Mouse (Mus musculus): ENCODE measurements at regions not wholly inside any gene's neighbourhood (a gene's known extent, or its start where the extent isn't known, plus 50 kb on each side); places are given as distances from the start of the nearest gene placed in this dataset.

GRCm38 (mm10) chr9:61756224-61756800, 158.0 kb downstream of the Rplp1 start:
- no peak for DNase-seq

GRCm38 (mm10) chr9:61755311-61755710, 159.0 kb downstream of the Rplp1 start:
- no peak for DNase-seq

DNA sequence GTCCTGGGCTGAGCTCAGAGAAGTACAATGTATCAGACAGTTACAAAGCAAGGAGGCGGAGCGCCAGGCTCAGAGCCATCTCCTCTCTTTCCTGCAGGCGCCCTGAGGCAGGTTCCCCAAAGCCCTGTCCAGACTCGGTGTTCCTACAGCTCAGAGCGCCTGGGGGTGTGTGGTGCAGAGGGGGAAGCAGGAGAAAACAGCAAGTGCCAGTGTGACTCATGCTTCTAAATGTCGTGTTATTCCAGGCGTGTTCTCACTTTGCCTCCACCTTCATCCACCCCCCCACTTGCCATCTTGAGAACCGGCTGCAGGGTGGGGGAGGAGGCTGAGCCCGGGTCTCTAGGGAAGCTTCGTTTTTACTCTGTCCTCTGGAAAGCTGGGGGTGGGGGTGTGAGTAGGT, 160.5 kb downstream of the Rplp1 start:
- no peak for DNase-seq

- DNase-seq: no peak
Measured at GRCm38 (mm10) chr9:61749201-61749600, 165.1 kb downstream of the Rplp1 start.

- DNase-seq: no peak
Measured at GRCm38 (mm10) chr9:61748416-61748815, 165.9 kb downstream of the Rplp1 start.

DNA sequence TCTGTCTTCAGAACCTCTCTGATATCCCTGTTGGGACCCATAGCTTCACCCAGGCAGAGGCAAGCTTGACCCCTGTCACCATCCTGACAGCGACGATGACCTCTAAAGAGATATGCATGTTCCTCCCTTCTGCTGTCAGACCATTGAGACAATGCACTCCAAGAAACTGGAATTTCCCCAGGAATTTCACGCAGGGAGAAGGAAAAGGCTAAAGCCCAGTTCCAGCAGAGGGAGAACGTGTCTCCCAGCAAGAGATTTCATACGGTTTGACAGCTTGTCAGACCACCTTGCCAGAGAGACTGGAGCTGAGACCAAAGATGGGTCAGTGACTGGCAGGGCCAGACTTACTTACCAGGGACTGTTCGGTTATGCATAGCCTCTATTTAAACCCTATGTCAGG, 167.9 kb downstream of the Rplp1 start:
- no peak for DNase-seq

- DNase-seq: no peak
Measured at GRCm38 (mm10) chr9:61745301-61745801, 169.0 kb downstream of the Rplp1 start.

DNA sequence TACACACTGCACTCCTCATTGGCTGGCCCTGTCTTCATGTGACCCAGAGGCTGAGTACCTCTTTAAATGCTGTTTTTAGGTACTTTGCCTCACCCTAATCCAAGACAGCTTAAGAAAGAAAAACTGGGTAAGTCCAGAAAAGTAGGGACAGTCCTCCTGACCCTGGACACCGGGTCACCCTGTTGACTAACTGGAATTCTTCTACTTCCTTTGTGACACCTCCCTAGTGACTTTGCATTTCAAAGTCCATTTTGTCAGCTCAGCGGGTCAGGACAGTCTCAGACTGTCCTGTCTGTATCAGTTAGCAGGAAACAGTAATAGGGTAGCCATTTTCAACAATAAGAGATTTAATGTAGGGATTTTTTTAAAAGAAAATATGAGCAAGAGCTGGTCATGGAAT, 180.8 kb downstream of the Rplp1 start:
- no peak for DNase-seq

GRCm38 (mm10) chr9:61732747-61733146, 181.6 kb downstream of the Rplp1 start:
- DNase-seq: no peak

- DNase-seq: no peak
Measured at GRCm38 (mm10) chr9:61728115-61728514, 186.2 kb downstream of the Rplp1 start.

- peak; percentile 25 for DNase-seq
Measured at GRCm38 (mm10) chr9:61727651-61728050, 186.7 kb downstream of the Rplp1 start.

DNA sequence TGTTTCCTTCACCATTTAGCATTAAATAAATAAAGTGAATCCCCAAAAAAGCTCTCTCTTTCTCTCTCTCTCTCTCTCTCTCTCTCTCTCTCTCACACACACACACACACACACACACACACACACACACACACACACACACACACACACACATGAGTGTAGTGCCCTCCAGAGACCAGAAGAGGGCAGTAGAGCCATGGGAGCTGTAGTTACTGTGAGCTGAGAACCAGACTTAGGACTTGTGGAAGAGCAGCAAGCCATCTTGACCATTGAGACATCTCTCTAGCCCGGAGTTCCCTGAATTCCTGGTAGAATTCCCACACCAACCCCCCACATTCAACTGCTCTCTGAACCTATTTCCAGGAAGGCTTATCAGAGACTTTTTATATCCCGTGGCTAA, 190.3 kb downstream of the Rplp1 start:
- DNase-seq: no peak

- peak; percentile 34 for DNase-seq
Measured at GRCm38 (mm10) chr9:61723021-61723581, 191.2 kb downstream of the Rplp1 start.

DNA sequence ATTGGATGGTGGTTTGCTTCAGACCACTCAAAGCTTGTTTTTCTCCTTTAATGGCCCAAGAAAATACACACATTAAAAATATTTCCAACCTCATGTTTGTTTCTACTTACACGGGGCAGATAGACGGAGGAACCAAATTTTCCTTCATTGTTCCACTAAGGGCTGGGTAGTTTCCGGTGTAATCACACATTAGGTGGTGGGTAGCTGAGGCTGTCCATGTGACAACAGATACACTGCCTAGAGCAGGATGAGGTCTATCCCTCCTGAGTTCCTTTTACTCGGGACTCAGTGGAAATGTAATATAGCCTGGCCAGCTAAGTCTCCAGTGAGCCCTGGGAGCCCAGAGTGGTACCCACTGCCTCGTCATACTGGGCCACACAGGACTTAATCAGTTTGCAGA, 192.5 kb downstream of the Rplp1 start:
- no peak for DNase-seq

- DNase-seq: no peak
Measured at GRCm38 (mm10) chr9:61721071-61721470, 193.3 kb downstream of the Rplp1 start.

- DNase-seq: no peak
Measured at GRCm38 (mm10) chr9:61720206-61720605, 194.1 kb downstream of the Rplp1 start.

DNA sequence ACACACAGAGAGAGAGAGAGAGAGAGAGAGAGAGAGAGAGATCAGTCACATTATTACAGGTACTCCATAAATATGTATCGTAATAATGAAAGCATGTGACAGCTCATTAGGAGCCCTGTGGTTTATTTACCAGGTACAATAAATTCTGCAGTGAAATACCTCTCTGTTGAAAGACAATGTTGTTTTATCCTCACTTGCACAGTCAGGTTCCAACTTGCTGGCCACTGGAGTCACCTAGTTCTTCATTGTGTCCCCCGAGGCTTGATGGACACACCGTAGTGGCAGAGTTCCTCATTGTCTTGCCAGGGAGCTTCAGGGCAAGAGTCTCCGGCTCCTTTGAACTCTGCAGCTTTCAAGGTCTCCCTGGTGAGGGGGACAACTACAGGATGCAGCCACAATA, 197.6 kb downstream of the Rplp1 start:
- DNase-seq: no peak

DNA sequence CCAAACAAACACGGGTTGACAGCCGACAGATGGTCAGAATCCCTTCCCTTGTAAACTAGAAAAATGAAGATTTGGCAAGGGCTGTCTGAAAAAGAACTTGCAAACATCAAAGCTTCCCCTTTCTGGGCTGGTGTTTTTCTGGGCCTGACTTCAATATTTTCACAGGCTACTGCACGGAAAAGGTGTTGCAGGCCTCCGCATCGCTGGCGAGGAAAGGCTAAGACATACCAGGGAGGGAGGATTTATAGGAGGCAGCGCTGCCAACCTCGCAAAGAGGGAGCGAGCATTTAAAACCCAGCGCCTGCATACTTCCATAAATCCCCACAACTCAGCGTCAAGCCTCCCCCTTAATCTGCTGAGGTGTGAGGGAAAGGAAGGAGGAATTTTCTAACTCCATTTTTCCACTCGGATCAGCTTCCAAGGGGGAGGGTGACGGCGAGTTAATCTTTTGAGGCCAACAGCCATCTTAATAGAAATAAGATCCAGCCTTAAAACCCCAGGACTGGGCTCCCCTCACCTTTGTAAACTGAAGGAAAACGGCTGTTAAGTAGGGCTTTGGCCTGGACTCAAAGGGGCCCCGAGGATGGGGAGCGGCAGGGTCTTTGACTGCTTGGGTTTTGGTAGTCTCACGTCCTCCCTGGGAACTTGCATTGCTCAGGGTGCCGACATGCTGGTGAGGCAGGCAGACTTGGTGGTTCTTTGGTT, 199.9 kb downstream of the Rplp1 start:
- no peak for DNase-seq

- no peak for DNase-seq
Measured at GRCm38 (mm10) chr9:61713806-61714205, 200.5 kb downstream of the Rplp1 start.

GRCm38 (mm10) chr9:61711296-61711695, 203.0 kb downstream of the Rplp1 start:
- no peak for DNase-seq

GRCm38 (mm10) chr9:61707875-61708274, 206.5 kb downstream of the Rplp1 start:
- DNase-seq: no peak

DNA sequence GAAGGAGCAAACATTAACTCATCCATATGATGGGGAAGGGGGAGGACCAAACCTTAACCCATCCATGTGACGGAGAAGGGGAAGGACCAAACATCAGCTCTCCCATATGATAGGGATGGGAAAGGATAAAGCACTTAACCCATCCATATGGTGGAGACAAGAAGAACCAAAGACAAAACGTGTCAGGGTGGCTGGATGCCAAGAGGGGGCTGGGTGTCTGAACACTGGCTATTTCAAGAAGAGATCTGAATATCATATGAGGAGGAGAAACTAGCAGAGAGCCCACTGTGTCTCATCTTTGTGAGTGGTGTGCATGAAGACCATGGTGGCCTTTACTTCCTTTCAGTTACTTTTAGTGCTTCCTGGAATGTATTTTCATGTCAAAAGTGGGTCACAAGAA, 207.0 kb downstream of the Rplp1 start:
- no peak for DNase-seq

DNA sequence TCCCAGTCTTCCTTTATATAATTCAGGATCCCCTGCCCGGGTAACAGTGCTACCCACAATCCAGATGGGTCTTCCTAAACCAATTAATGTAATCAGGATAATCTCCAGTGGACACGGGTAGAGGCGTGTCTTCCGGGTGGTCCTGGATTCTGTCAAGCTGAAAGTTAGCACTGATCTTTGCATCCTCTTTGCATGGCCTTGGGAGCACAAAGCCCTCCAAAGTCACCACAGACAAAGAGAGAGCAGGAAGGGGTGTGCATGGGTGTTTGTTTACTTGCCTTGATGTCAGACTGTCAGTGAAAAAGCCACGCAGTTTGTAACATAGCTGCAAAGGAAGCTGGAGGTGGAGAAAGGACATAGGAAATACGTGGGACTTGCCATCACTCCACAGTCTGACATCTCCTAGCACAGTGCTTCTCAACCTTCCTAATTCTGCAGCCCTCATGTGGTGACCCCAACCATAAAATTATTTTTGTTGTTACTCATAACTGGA, 208.0 kb downstream of the Rplp1 start:
- DNase-seq: no peak

DNA sequence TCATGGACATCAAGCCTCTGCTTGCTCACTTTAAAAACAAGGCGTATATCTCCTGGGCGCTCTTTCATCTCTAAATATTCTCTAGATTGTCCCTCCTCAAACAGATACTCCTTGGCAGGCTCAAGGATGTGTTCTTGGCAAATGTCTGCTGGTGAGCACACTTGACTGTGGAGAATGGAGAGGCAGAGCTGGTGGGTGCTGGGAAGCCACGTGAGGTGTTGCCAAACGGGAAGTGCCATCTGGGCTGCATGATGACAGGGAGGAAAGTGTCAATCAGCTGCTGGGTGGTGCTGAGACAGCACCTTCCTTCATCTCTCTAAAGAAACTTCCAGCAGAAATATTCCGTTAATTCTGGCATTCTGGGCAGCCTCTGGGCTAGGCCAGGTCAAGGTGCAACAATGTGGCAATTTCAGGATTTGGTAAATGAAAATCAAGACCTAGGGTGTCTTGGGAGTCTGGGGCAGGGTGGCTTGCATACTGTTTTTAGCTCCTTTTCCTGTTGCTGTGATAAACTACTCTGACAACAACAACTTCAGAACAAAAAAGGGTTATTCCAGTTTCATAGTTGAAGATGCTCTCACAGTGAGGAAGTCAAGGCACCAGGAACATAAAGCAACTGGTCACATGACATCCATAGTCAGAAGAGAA, 208.6 kb downstream of the Rplp1 start:
- DNase-seq: no peak
